Mouse (Mus musculus) activated CD4-positive, CD25-positive, alpha-beta regulatory T cell (primary cell): Measurements from ENCODE around the gene Cxcr3. TPM values are rescaled to one million over a fixed set of nuclear protein-coding genes. Genes with fewer than 3 reads are reported as not detected.

Source experiments
- polyA plus RNA-seq, 2 experiments: library from polyadenylated mRNA; unstranded; fragments of 100-300 nt; shearing (Covaris generic); gene quantifications; one replicate each; pipeline ENCODE4 v1.2.1; 2017

Gene Cxcr3
- polyA plus RNA-seq, result 100 to 1,000 TPM in 1 of 2 experiments, 10 to 100 TPM in 1; 89.8 to 529 TPM

DNA sequence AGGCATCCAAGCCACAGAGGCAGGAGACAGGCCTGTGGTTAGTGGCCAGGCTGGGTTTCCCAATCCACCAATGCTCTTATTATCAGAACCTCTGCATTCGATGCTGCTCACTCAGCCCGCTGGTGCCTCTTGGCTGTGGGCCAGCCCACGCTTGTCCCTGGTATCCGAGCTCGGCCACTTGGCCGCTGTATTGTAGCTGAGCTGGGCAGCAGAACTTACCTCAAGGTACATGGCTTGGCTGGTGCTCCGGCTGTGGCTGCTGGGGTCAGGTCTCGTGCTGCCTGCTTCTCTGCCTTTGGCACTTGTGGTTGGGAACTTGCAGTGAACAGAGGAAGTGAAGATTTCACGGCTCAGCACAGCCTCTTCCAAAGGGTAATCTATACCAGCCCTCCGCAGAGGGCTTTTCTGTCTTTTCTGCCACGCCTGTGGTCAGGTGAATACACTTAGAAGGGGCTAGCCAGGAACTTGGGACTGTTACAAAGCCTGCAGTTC is at the start of gene Cxcr3:
Gene Cxcr3 (minus strand): TSS at position 442 of the 492 bp plus-strand sequence.

Other genes starting within 250 kb of the Cxcr3 start
- 10 to 100 TPM; 12.5 to 18.3 TPM for gene Taf1, start 201.5 kb downstream of the Cxcr3 start, polyA plus RNA-seq
- 100 to 1,000 TPM; 200 to 302 TPM for gene Ogt, start 94.2 kb downstream of the Cxcr3 start, polyA plus RNA-seq
- gene Gm4779, start 60.2 kb upstream of the Cxcr3 start, polyA plus RNA-seq, result not detected
- not detected for gene 8030474K03Rik, start 60.4 kb upstream of the Cxcr3 start, polyA plus RNA-seq
- 1 to 10 TPM in 1 of 2 experiments, under 1 TPM in 1; 0.17 to 4.8 TPM for gene Nhsl2, start 115.1 kb upstream of the Cxcr3 start, polyA plus RNA-seq